Comparison of ENCODE assay signal across 9 mouse cellular contexts in genomic region chr4:34880921-34881650, GRCm38 (mm10). TPM values are rescaled to one million over a fixed set of nuclear protein-coding genes. Genes with fewer than 3 reads are reported as not detected.
DNase-seq lines count a peak whose midpoint lies in the region; ATAC-seq and TF ChIP-seq lines count a peak whose summit lies in the region.
"Had no signal": no experiment of that assay in that cellular context is flagged by ENCODE, and none has a peak within 500 bp of the region (broad histone marks: within the 10 kb centered on the region; RNA-seq: fewer than 3 reads in every experiment).

No protein-coding gene starts in this region.

- no peaks in the 10 kb centered on the region for H3K36me3 ChIP-seq in lung, embryonic 14.5 days (ENCODE audit: insufficient read depth)
- peaks cover 17% of the 10 kb centered on the region; the same call in 1 of the 2 replicates for H3K36me3 ChIP-seq in embryonic facial prominence, embryonic 14.5 days (ENCODE audit: control insufficient read depth, insufficient read depth, low read length)
- peaks cover 28% of the 10 kb centered on the region for H3K36me3 ChIP-seq in limb, embryonic 12.5 days
- H3K36me3 ChIP-seq in stomach, embryonic 14.5 days (ENCODE audit: control insufficient read depth, insufficient read depth, low read length), result no peaks in the 10 kb centered on the region

- no peaks in the 10 kb centered on the region; the same call in 1 of the 2 replicates for H3K9me3 ChIP-seq in lung, embryonic 14.5 days (ENCODE audit: low read depth, low read length)
- H3K9me3 ChIP-seq in embryonic facial prominence, embryonic 14.5 days (ENCODE audit: control insufficient read depth, low read length), result no peaks in the 10 kb centered on the region
- peaks cover 9% of the 10 kb centered on the region; the same call in 1 of the 2 replicates for H3K9me3 ChIP-seq in limb, embryonic 12.5 days
- no peaks in the 10 kb centered on the region for H3K9me3 ChIP-seq in stomach, embryonic 14.5 days (ENCODE audit: control insufficient read depth, low read depth, low read length)

- no peak overlapping the region for H3K27ac ChIP-seq in lung, embryonic 14.5 days (ENCODE audit: low read depth)
- H3K27ac ChIP-seq in embryonic facial prominence, embryonic 14.5 days (replicated peaks; ENCODE audit: low read depth, low read length), result 0 out of 2 replicates have a peak overlapping the region, but pooled peaks have one; percentile 98
- no peak overlapping the region for H3K27ac ChIP-seq in limb, embryonic 12.5 days
- H3K27ac ChIP-seq in stomach, embryonic 14.5 days (ENCODE audit: low read length), result no peak overlapping the region

- H3K9ac ChIP-seq in lung, embryonic 14.5 days, result peak overlapping the region; percentile 98
- peak overlapping the region; percentile 100; the same call in 1 of the 2 replicates for H3K9ac ChIP-seq in embryonic facial prominence, embryonic 14.5 days (ENCODE audit: low read depth, low read length)
- no peak overlapping the region for H3K9ac ChIP-seq in limb, embryonic 12.5 days (replicated peaks)
- no peak overlapping the region for H3K9ac ChIP-seq in stomach, embryonic 14.5 days (replicated peaks; ENCODE audit: low read depth, low read length)

- no peak for TF ChIP-seq CTCF in lung, embryonic 14.5 days (IDR thresholded peaks at IDR 0.05; ENCODE audit: low read depth)

- WGBS in lung, embryonic 14.5 days, result 83% methylated on average over 10 of the region's 10 CpGs
- WGBS in embryonic facial prominence, embryonic 14.5 days, result 87% methylated on average over 10 of the region's 10 CpGs
- 86% methylated on average over 10 of the region's 10 CpGs for WGBS in limb, embryonic 12.5 days
- 82% methylated on average over 10 of the region's 10 CpGs for WGBS in stomach, embryonic 14.5 days

- peak overlapping the region; percentile 93 for H3K4me3 ChIP-seq in lung, embryonic 14.5 days (ENCODE audit: low read depth, low read length)
- peak overlapping the region; percentile 98 for H3K4me3 ChIP-seq in embryonic facial prominence, embryonic 14.5 days (ENCODE audit: low read depth, low read length)
- peak overlapping the region; percentile 95 for H3K4me3 ChIP-seq in limb, embryonic 12.5 days (replicated peaks)
- H3K4me3 ChIP-seq in stomach, embryonic 14.5 days (ENCODE audit: low read depth, low read length), result peak overlapping the region; percentile 81

- DNase-seq in lung, embryonic 14.5 days, result no peak
- no peak for DNase-seq in lung, postnatal 10 days
- DNase-seq in embryonic facial prominence, embryonic 14.5 days (ENCODE audit: low spot score), result no peak
- no peak for DNase-seq in lung, adult 18-20 months
- DNase-seq in retina, embryonic 14.5 days (ENCODE audit: low spot score), result no peak
- DNase-seq in testis, postnatal 14 days (ENCODE audit: low spot score), result no peak
- DNase-seq: adrenal gland, postnatal 14 days had no signal

- H3K27me3 ChIP-seq in lung, embryonic 14.5 days (ENCODE audit: insufficient read depth, low read length), result no peaks in the 10 kb centered on the region
- H3K27me3 ChIP-seq in embryonic facial prominence, embryonic 14.5 days (replicated peaks; ENCODE audit: control insufficient read depth, insufficient read depth, low read length), result no peaks in the 10 kb centered on the region
- H3K27me3 ChIP-seq in limb, embryonic 12.5 days, result no peaks in the 10 kb centered on the region
- H3K27me3 ChIP-seq in stomach, embryonic 14.5 days (ENCODE audit: control insufficient read depth, insufficient read depth, low read length), result no peaks in the 10 kb centered on the region

- peaks cover 10% of the 10 kb centered on the region; the same call in 1 of the 2 replicates for H3K4me1 ChIP-seq in lung, embryonic 14.5 days (ENCODE audit: insufficient read depth)
- peaks cover 12% of the 10 kb centered on the region for H3K4me1 ChIP-seq in embryonic facial prominence, embryonic 14.5 days (ENCODE audit: control insufficient read depth, insufficient read depth, low read length)
- H3K4me1 ChIP-seq in limb, embryonic 12.5 days (replicated peaks), result peaks cover 14% of the 10 kb centered on the region
- peaks cover 14% of the 10 kb centered on the region; the same call in 1 of the 2 replicates for H3K4me1 ChIP-seq in stomach, embryonic 14.5 days (ENCODE audit: control insufficient read depth, insufficient read depth, low read length)

- ATAC-seq in lung, embryonic 14.5 days (ENCODE audit: insufficient read depth), result no peak
- no peak for ATAC-seq in embryonic facial prominence, embryonic 14.5 days (ENCODE audit: low read depth)
- no peak for ATAC-seq in limb, embryonic 12.5 days (ENCODE audit: insufficient number of reproducible peaks, insufficient read depth, low FRiP score, low TSS enrichment, low read depth)
- ATAC-seq in stomach, embryonic 14.5 days (ENCODE audit: insufficient number of reproducible peaks, insufficient read depth, low FRiP score, low read depth), result no peak

- peak overlapping the region; percentile 84 for H3K4me2 ChIP-seq in lung, embryonic 14.5 days
- H3K4me2 ChIP-seq in embryonic facial prominence, embryonic 14.5 days (ENCODE audit: low read depth, low read length), result peak overlapping the region; percentile 76
- H3K4me2 ChIP-seq in limb, embryonic 12.5 days, result peak overlapping the region; percentile 73
- peak overlapping the region; percentile 77 for H3K4me2 ChIP-seq in stomach, embryonic 14.5 days (replicated peaks; ENCODE audit: low read depth, low read length)

RNA-seq across cellular contexts. Expression of gene Zfp292, which starts 1.7 kb away (rescaled TPM):
- polyA plus RNA-seq in lung, embryonic 14.5 days (2014; fragmentation: Nextera tagmentation; extraction: Ambion mirVana), result 24.5 and 24.7 TPM in 2 replicates
- 21.7 and 23.2 TPM in 2 replicates for polyA plus RNA-seq in embryonic facial prominence, embryonic 14.5 days (2014; fragmentation: Nextera tagmentation; extraction: Ambion mirVana)
- polyA plus RNA-seq in limb, embryonic 12.5 days (2016; fragmentation: Nextera tagmentation; extraction: Ambion mirVana), result 31.1 and 31.7 TPM in 2 replicates
- 28.3 and 28.9 TPM in 2 replicates for polyA plus RNA-seq in stomach, embryonic 14.5 days (2014; fragmentation: Nextera tagmentation; extraction: Ambion mirVana)

RNA-seq across cellular contexts. Expression of gene Cga, which starts 12.5 kb away (rescaled TPM):
- not detected in 2 replicates for polyA plus RNA-seq in lung, embryonic 14.5 days (2014; fragmentation: Nextera tagmentation; extraction: Ambion mirVana)
- 5.6 and 6.1 TPM in 2 replicates for polyA plus RNA-seq in embryonic facial prominence, embryonic 14.5 days (2014; fragmentation: Nextera tagmentation; extraction: Ambion mirVana)
- polyA plus RNA-seq in limb, embryonic 12.5 days (2016; fragmentation: Nextera tagmentation; extraction: Ambion mirVana), result not detected in 2 replicates
- not detected in 2 replicates for polyA plus RNA-seq in stomach, embryonic 14.5 days (2014; fragmentation: Nextera tagmentation; extraction: Ambion mirVana)

Comparison
In these comparisons a context has a peak if more than half of its experiments do, and no peak if none do; other contexts are left out.
1. H3K9ac ChIP-seq: peak in lung, embryonic 14.5 days (single experiment) and embryonic facial prominence, embryonic 14.5 days (single experiment); none in limb, embryonic 12.5 days (single experiment) and stomach, embryonic 14.5 days (single experiment).
2. Peak in every context shown above with its lines, with median percentiles within 50 percentile points of each other: H3K4me2 ChIP-seq and H3K4me3 ChIP-seq.